Mouse (Mus musculus): Measurements from ENCODE around the gene Ccdc3. TPM values are rescaled to one million over a fixed set of nuclear protein-coding genes. Genes with fewer than 3 reads are reported as not detected.
"Not testable (repeated sequence)": the region's sequence is repeated elsewhere in the genome, so short reads cannot be mapped to it uniquely, and the experiment has no call there.

Gene Ccdc3
- polyA plus RNA-seq, 1 experiment from 2014 or later: 11.0 TPM

- Histone ChIP-seq H3K36me3 (ENCODE audit: control insufficient read depth, insufficient read depth, low read length) (no peaks in the 10 kb centered on the region), H3K27me3 (replicated peaks; ENCODE audit: control insufficient read depth, insufficient read depth, low read length) (no peaks in the 10 kb centered on the region), H3K27ac (ENCODE audit: low read depth) (no peak overlapping the region), H3K9ac (ENCODE audit: low read length) (no peak overlapping the region), H3K4me2 (ENCODE audit: low read length) (no peak overlapping the region), H3K4me3 (ENCODE audit: low read depth, low read length) (no peak overlapping the region), H3K4me1 (replicated peaks; ENCODE audit: control insufficient read depth, insufficient read depth, low read length) (peaks cover 7% of the 10 kb centered on the region), H3K9me3 (ENCODE audit: control insufficient read depth, low read length) (no peaks in the 10 kb centered on the region)
- DNase-seq (ENCODE audit: low spot score) (peak; percentile 66), ATAC-seq (replicated peaks; ENCODE audit: low FRiP score, low TSS enrichment, low read depth) (0 out of 2 replicates have a peak, but pooled peaks have one; percentile 66)
- 43% methylated on average over 6 of the region's 6 CpGs for whole genome bisulfite sequencing
Measured at GRCm38 (mm10) chr2:5241469-5241897, 103.9 kb downstream of the Ccdc3 start.

GRCm38 (mm10) chr2:5249199-5249598 lies 111.6 kb downstream of the Ccdc3 start:
- H3K36me3 ChIP-seq (ENCODE audit: control insufficient read depth, insufficient read depth, low read length); ATAC-seq (replicated peaks; ENCODE audit: low FRiP score, low TSS enrichment, low read depth): not testable (repeated sequence)
- 96% methylated on average over 6 of the region's 6 CpGs for WGBS

GRCm38 (mm10) chr2:5249969-5250368 lies 112.4 kb downstream of the Ccdc3 start:
- peak; percentile 52 for DNase-seq (ENCODE audit: low spot score)
- H3K4me2 ChIP-seq (ENCODE audit: low read length): no peak overlapping the region
- no peak overlapping the region for H3K9ac ChIP-seq (ENCODE audit: low read length)
- ATAC-seq (replicated peaks; ENCODE audit: low FRiP score, low TSS enrichment, low read depth): no peak
- WGBS: 47% methylated on average over 12 of the region's 12 CpGs
- no peaks in the 10 kb centered on the region for H3K27me3 ChIP-seq (replicated peaks; ENCODE audit: control insufficient read depth, insufficient read depth, low read length)
- no peaks in the 10 kb centered on the region for H3K4me1 ChIP-seq (replicated peaks; ENCODE audit: control insufficient read depth, insufficient read depth, low read length)
- H3K4me3 ChIP-seq (ENCODE audit: low read depth, low read length): no peak overlapping the region
- 0 out of 2 replicates have a peak, but pooled peaks cover 4% of the 10 kb centered on the region for H3K9me3 ChIP-seq (ENCODE audit: control insufficient read depth, low read length)
- no peak overlapping the region for H3K27ac ChIP-seq (ENCODE audit: low read depth)
- H3K36me3 ChIP-seq (ENCODE audit: control insufficient read depth, insufficient read depth, low read length): no peaks in the 10 kb centered on the region

More at GRCm38 (mm10) chr2:5249199-5249598, 111.6 kb downstream of the Ccdc3 start:
- DNase-seq (ENCODE audit: low spot score): peak; percentile 44
- not testable (repeated sequence) for H3K9ac ChIP-seq (ENCODE audit: low read length); H3K4me2 ChIP-seq (ENCODE audit: low read length); H3K27me3 ChIP-seq (replicated peaks; ENCODE audit: control insufficient read depth, insufficient read depth, low read length); H3K4me1 ChIP-seq (replicated peaks; ENCODE audit: control insufficient read depth, insufficient read depth, low read length); H3K4me3 ChIP-seq (ENCODE audit: low read depth, low read length); H3K9me3 ChIP-seq (ENCODE audit: control insufficient read depth, low read length); H3K27ac ChIP-seq (ENCODE audit: low read depth)

GRCm38 (mm10) chr2:5258250-5258649 lies 120.7 kb downstream of the Ccdc3 start:
- DNase-seq (ENCODE audit: low spot score) (peak; percentile 48), ATAC-seq (replicated peaks; ENCODE audit: low FRiP score, low TSS enrichment, low read depth) (peak; percentile 74; the same call in 1 of the 2 replicates)
- no peaks in the 10 kb centered on the region for H3K4me1 ChIP-seq (replicated peaks; ENCODE audit: control insufficient read depth, insufficient read depth, low read length)
- H3K36me3 ChIP-seq (ENCODE audit: control insufficient read depth, insufficient read depth, low read length): no peaks in the 10 kb centered on the region
- H3K9me3 ChIP-seq (ENCODE audit: control insufficient read depth, low read length): no peaks in the 10 kb centered on the region
- 63% methylated on average over 3 of the region's 3 CpGs for WGBS
- no peak overlapping the region for H3K4me2 ChIP-seq (ENCODE audit: low read length)
- H3K27me3 ChIP-seq (replicated peaks; ENCODE audit: control insufficient read depth, insufficient read depth, low read length): no peaks in the 10 kb centered on the region
- H3K27ac ChIP-seq (ENCODE audit: low read depth): peak overlapping the region; percentile 40; the same call in 1 of the 2 replicates
- H3K4me3 ChIP-seq (ENCODE audit: low read depth, low read length): no peak overlapping the region
- H3K9ac ChIP-seq (ENCODE audit: low read length): no peak overlapping the region

- no peak for ATAC-seq (replicated peaks; ENCODE audit: low FRiP score, low TSS enrichment, low read depth)
- DNase-seq (ENCODE audit: low spot score): peak; percentile 7
- Histone ChIP-seq H3K4me1 (replicated peaks; ENCODE audit: control insufficient read depth, insufficient read depth, low read length) (no peaks in the 10 kb centered on the region), H3K4me2 (ENCODE audit: low read length) (no peak overlapping the region), H3K9me3 (ENCODE audit: control insufficient read depth, low read length) (no peaks in the 10 kb centered on the region), H3K27ac (ENCODE audit: low read depth) (no peak overlapping the region), H3K27me3 (replicated peaks; ENCODE audit: control insufficient read depth, insufficient read depth, low read length) (no peaks in the 10 kb centered on the region), H3K36me3 (ENCODE audit: control insufficient read depth, insufficient read depth, low read length) (no peaks in the 10 kb centered on the region), H3K4me3 (ENCODE audit: low read depth, low read length) (no peak overlapping the region), H3K9ac (ENCODE audit: low read length) (no peak overlapping the region)
- 89% methylated on average over 2 of the region's 2 CpGs for WGBS
Measured at GRCm38 (mm10) chr2:5262279-5262678, 124.7 kb downstream of the Ccdc3 start.

- 30% methylated on average over 2 of the region's 2 CpGs for WGBS
- Histone ChIP-seq H3K27ac (ENCODE audit: low read depth) (no peak overlapping the region), H3K4me1 (replicated peaks; ENCODE audit: control insufficient read depth, insufficient read depth, low read length) (peaks cover 7% of the 10 kb centered on the region), H3K9ac (ENCODE audit: low read length) (no peak overlapping the region), H3K9me3 (ENCODE audit: control insufficient read depth, low read length) (no peaks in the 10 kb centered on the region), H3K4me3 (ENCODE audit: low read depth, low read length) (no peak overlapping the region), H3K4me2 (ENCODE audit: low read length) (no peak overlapping the region), H3K36me3 (ENCODE audit: control insufficient read depth, insufficient read depth, low read length) (no peaks in the 10 kb centered on the region), H3K27me3 (replicated peaks; ENCODE audit: control insufficient read depth, insufficient read depth, low read length) (no peaks in the 10 kb centered on the region)
- peak; percentile 48 for DNase-seq (ENCODE audit: low spot score)
- ATAC-seq (replicated peaks; ENCODE audit: low FRiP score, low TSS enrichment, low read depth): no peak
Measured at GRCm38 (mm10) chr2:5267980-5268379, 130.4 kb downstream of the Ccdc3 start.

Other genes starting within 250 kb of the Ccdc3 start
- gene Phyh, start 218.8 kb upstream of the Ccdc3 start, polyA plus RNA-seq (2014; fragmentation: Nextera tagmentation; extraction: Ambion mirVana): 62.3 and 62.9 TPM in 2 replicates
- gene Ucma, start 161.7 kb upstream of the Ccdc3 start, polyA plus RNA-seq (2014; fragmentation: Nextera tagmentation; extraction: Ambion mirVana): not detected in 2 replicates
- 44.8 and 51.5 TPM in 2 replicates for gene Mcm10, start 125.0 kb upstream of the Ccdc3 start, polyA plus RNA-seq (2014; fragmentation: Nextera tagmentation; extraction: Ambion mirVana)
- gene Optn, start 73.7 kb upstream of the Ccdc3 start, polyA plus RNA-seq (2014; fragmentation: Nextera tagmentation; extraction: Ambion mirVana): 7.3 and 8.2 TPM in 2 replicates

All from intestine, embryonic 14.5 days (tissue).